Mouse (Mus musculus): Measurements from ENCODE around the gene 2510009E07Rik. TPM values are rescaled to one million over a fixed set of nuclear protein-coding genes. Genes with fewer than 3 reads are reported as not detected.

Gene 2510009E07Rik
- polyA plus RNA-seq, 1 experiment from 2014 or later: 15.8 TPM

- H3K27ac ChIP-seq (replicated peaks; ENCODE audit: low read depth, low read length): no peak overlapping the region
- 96% methylated on average over 5 of the region's 5 CpGs for WGBS
- H3K27me3 ChIP-seq (ENCODE audit: control insufficient read depth, insufficient read depth, low read length): no peaks in the 10 kb centered on the region
- H3K9ac ChIP-seq (replicated peaks; ENCODE audit: low read length): no peak overlapping the region
- no peaks in the 10 kb centered on the region for H3K36me3 ChIP-seq (replicated peaks; ENCODE audit: control insufficient read depth, insufficient read depth, low read depth, low read length)
- no peaks in the 10 kb centered on the region for H3K9me3 ChIP-seq (replicated peaks; ENCODE audit: control insufficient read depth, low read length)
- DNase-seq (ENCODE audit: low spot score) (no peak), ATAC-seq (replicated peaks; ENCODE audit: insufficient number of reproducible peaks, low FRiP score, low TSS enrichment, low read depth) (no peak)
- no peak overlapping the region for H3K4me2 ChIP-seq (ENCODE audit: low read depth, low read length)
- no peak overlapping the region for H3K4me3 ChIP-seq (ENCODE audit: low read depth, low read length)
- H3K4me1 ChIP-seq (ENCODE audit: control insufficient read depth, insufficient read depth, low read length): peaks cover 4% of the 10 kb centered on the region; the same call in 1 of the 2 replicates
Measured at GRCm38 (mm10) chr16:21642906-21643305, 51.6 kb downstream of the 2510009E07Rik start.

GRCm38 (mm10) chr16:21641944-21642343, 52.5 kb downstream of the 2510009E07Rik start:
- H3K4me1 ChIP-seq (ENCODE audit: control insufficient read depth, insufficient read depth, low read length): peaks cover 4% of the 10 kb centered on the region; the same call in 1 of the 2 replicates
- no peak overlapping the region for H3K4me3 ChIP-seq (ENCODE audit: low read depth, low read length)
- 73% methylated on average over 3 of the region's 3 CpGs for WGBS
- H3K9ac ChIP-seq (replicated peaks; ENCODE audit: low read length): no peak overlapping the region
- no peaks in the 10 kb centered on the region for H3K9me3 ChIP-seq (replicated peaks; ENCODE audit: control insufficient read depth, low read length)
- DNase-seq (ENCODE audit: low spot score): no peak
- no peak for ATAC-seq (replicated peaks; ENCODE audit: insufficient number of reproducible peaks, low FRiP score, low TSS enrichment, low read depth)
- no peaks in the 10 kb centered on the region for H3K27me3 ChIP-seq (ENCODE audit: control insufficient read depth, insufficient read depth, low read length)
- H3K36me3 ChIP-seq (replicated peaks; ENCODE audit: control insufficient read depth, insufficient read depth, low read depth, low read length): no peaks in the 10 kb centered on the region
- no peak overlapping the region for H3K4me2 ChIP-seq (ENCODE audit: low read depth, low read length)
- H3K27ac ChIP-seq (replicated peaks; ENCODE audit: low read depth, low read length): no peak overlapping the region

GRCm38 (mm10) chr16:21640766-21641499, 53.5 kb downstream of the 2510009E07Rik start:
- H3K4me2 ChIP-seq (ENCODE audit: low read depth, low read length): no peak overlapping the region
- no peaks in the 10 kb centered on the region for H3K27me3 ChIP-seq (ENCODE audit: control insufficient read depth, insufficient read depth, low read length)
- H3K9me3 ChIP-seq (replicated peaks; ENCODE audit: control insufficient read depth, low read length): no peaks in the 10 kb centered on the region
- peaks cover 4% of the 10 kb centered on the region; the same call in 1 of the 2 replicates for H3K4me1 ChIP-seq (ENCODE audit: control insufficient read depth, insufficient read depth, low read length)
- WGBS: 85% methylated on average over 7 of the region's 7 CpGs
- no peaks in the 10 kb centered on the region for H3K36me3 ChIP-seq (replicated peaks; ENCODE audit: control insufficient read depth, insufficient read depth, low read depth, low read length)
- H3K9ac ChIP-seq (replicated peaks; ENCODE audit: low read length): no peak overlapping the region
- no peak overlapping the region for H3K27ac ChIP-seq (replicated peaks; ENCODE audit: low read depth, low read length)
- DNase-seq (ENCODE audit: low spot score) (no peak), ATAC-seq (replicated peaks; ENCODE audit: insufficient number of reproducible peaks, low FRiP score, low TSS enrichment, low read depth) (no peak)
- H3K4me3 ChIP-seq (ENCODE audit: low read depth, low read length): no peak overlapping the region

GRCm38 (mm10) chr16:21637201-21637819, 57.2 kb downstream of the 2510009E07Rik start:
- H3K9ac ChIP-seq (replicated peaks; ENCODE audit: low read length): no peak overlapping the region
- no peaks in the 10 kb centered on the region for H3K27me3 ChIP-seq (ENCODE audit: control insufficient read depth, insufficient read depth, low read length)
- no peaks in the 10 kb centered on the region for H3K9me3 ChIP-seq (replicated peaks; ENCODE audit: control insufficient read depth, low read length)
- DNase-seq (ENCODE audit: low spot score) (no peak), ATAC-seq (replicated peaks; ENCODE audit: insufficient number of reproducible peaks, low FRiP score, low TSS enrichment, low read depth) (no peak)
- no peak overlapping the region for H3K4me3 ChIP-seq (ENCODE audit: low read depth, low read length)
- H3K4me1 ChIP-seq (ENCODE audit: control insufficient read depth, insufficient read depth, low read length): no peaks in the 10 kb centered on the region
- WGBS: 86% methylated on average over 11 of the region's 11 CpGs
- H3K36me3 ChIP-seq (replicated peaks; ENCODE audit: control insufficient read depth, insufficient read depth, low read depth, low read length): no peaks in the 10 kb centered on the region
- H3K4me2 ChIP-seq (ENCODE audit: low read depth, low read length): no peak overlapping the region
- H3K27ac ChIP-seq (replicated peaks; ENCODE audit: low read depth, low read length): no peak overlapping the region

GRCm38 (mm10) chr16:21636156-21636853, 58.2 kb downstream of the 2510009E07Rik start:
- H3K27me3 ChIP-seq (ENCODE audit: control insufficient read depth, insufficient read depth, low read length): no peaks in the 10 kb centered on the region
- ATAC-seq (replicated peaks; ENCODE audit: insufficient number of reproducible peaks, low FRiP score, low TSS enrichment, low read depth) (no peak), DNase-seq (ENCODE audit: low spot score) (no peak)
- no peak overlapping the region for H3K4me3 ChIP-seq (ENCODE audit: low read depth, low read length)
- WGBS: 86% methylated on average over 5 of the region's 5 CpGs
- H3K27ac ChIP-seq (replicated peaks; ENCODE audit: low read depth, low read length): no peak overlapping the region
- H3K4me1 ChIP-seq (ENCODE audit: control insufficient read depth, insufficient read depth, low read length): no peaks in the 10 kb centered on the region
- no peak overlapping the region for H3K9ac ChIP-seq (replicated peaks; ENCODE audit: low read length)
- H3K36me3 ChIP-seq (replicated peaks; ENCODE audit: control insufficient read depth, insufficient read depth, low read depth, low read length): no peaks in the 10 kb centered on the region
- no peaks in the 10 kb centered on the region for H3K9me3 ChIP-seq (replicated peaks; ENCODE audit: control insufficient read depth, low read length)
- H3K4me2 ChIP-seq (ENCODE audit: low read depth, low read length): no peak overlapping the region

- no peaks in the 10 kb centered on the region for H3K27me3 ChIP-seq (ENCODE audit: control insufficient read depth, insufficient read depth, low read length)
- ATAC-seq (replicated peaks; ENCODE audit: insufficient number of reproducible peaks, low FRiP score, low TSS enrichment, low read depth) (no peak), DNase-seq (ENCODE audit: low spot score) (no peak)
- H3K36me3 ChIP-seq (replicated peaks; ENCODE audit: control insufficient read depth, insufficient read depth, low read depth, low read length): no peaks in the 10 kb centered on the region
- H3K4me3 ChIP-seq (ENCODE audit: low read depth, low read length): no peak overlapping the region
- H3K9me3 ChIP-seq (replicated peaks; ENCODE audit: control insufficient read depth, low read length): no peaks in the 10 kb centered on the region
- H3K9ac ChIP-seq (replicated peaks; ENCODE audit: low read length): no peak overlapping the region
- no peaks in the 10 kb centered on the region for H3K4me1 ChIP-seq (ENCODE audit: control insufficient read depth, insufficient read depth, low read length)
- H3K4me2 ChIP-seq (ENCODE audit: low read depth, low read length): no peak overlapping the region
- no peak overlapping the region for H3K27ac ChIP-seq (replicated peaks; ENCODE audit: low read depth, low read length)
Measured at GRCm38 (mm10) chr16:21634460-21634859, 60.0 kb downstream of the 2510009E07Rik start.

GRCm38 (mm10) chr16:21631815-21632222, 62.6 kb downstream of the 2510009E07Rik start:
- DNase-seq (ENCODE audit: low spot score): no peak
- H3K27ac ChIP-seq (replicated peaks; ENCODE audit: low read depth, low read length): no peak overlapping the region
- 77% methylated on average over 4 of the region's 4 CpGs for WGBS
- H3K4me1 ChIP-seq (ENCODE audit: control insufficient read depth, insufficient read depth, low read length): no peaks in the 10 kb centered on the region
- ATAC-seq (replicated peaks; ENCODE audit: insufficient number of reproducible peaks, low FRiP score, low TSS enrichment, low read depth): no peak
- no peak overlapping the region for H3K4me3 ChIP-seq (ENCODE audit: low read depth, low read length)
- no peaks in the 10 kb centered on the region for H3K27me3 ChIP-seq (ENCODE audit: control insufficient read depth, insufficient read depth, low read length)
- no peaks in the 10 kb centered on the region for H3K9me3 ChIP-seq (replicated peaks; ENCODE audit: control insufficient read depth, low read length)
- H3K36me3 ChIP-seq (replicated peaks; ENCODE audit: control insufficient read depth, insufficient read depth, low read depth, low read length): no peaks in the 10 kb centered on the region
- no peak overlapping the region for H3K4me2 ChIP-seq (ENCODE audit: low read depth, low read length)
- H3K9ac ChIP-seq (replicated peaks; ENCODE audit: low read length): no peak overlapping the region

- Histone ChIP-seq H3K9ac (replicated peaks; ENCODE audit: low read length) (no peak overlapping the region), H3K4me2 (ENCODE audit: low read depth, low read length) (no peak overlapping the region), H3K4me1 (ENCODE audit: control insufficient read depth, insufficient read depth, low read length) (no peaks in the 10 kb centered on the region), H3K27ac (replicated peaks; ENCODE audit: low read depth, low read length) (no peak overlapping the region), H3K9me3 (replicated peaks; ENCODE audit: control insufficient read depth, low read length) (no peaks in the 10 kb centered on the region), H3K36me3 (replicated peaks; ENCODE audit: control insufficient read depth, insufficient read depth, low read depth, low read length) (no peaks in the 10 kb centered on the region), H3K4me3 (ENCODE audit: low read depth, low read length) (no peak overlapping the region), H3K27me3 (ENCODE audit: control insufficient read depth, insufficient read depth, low read length) (no peaks in the 10 kb centered on the region)
- 85% methylated on average over 4 of the region's 4 CpGs for WGBS
- no peak for ATAC-seq (replicated peaks; ENCODE audit: insufficient number of reproducible peaks, low FRiP score, low TSS enrichment, low read depth)
- DNase-seq (ENCODE audit: low spot score): no peak
Measured at GRCm38 (mm10) chr16:21630614-21631013, 63.9 kb downstream of the 2510009E07Rik start.

Measured in embryonic facial prominence, embryonic 11.5 days (tissue).